Mouse (Mus musculus) hindbrain, postnatal 0 days (tissue): Measurements from ENCODE around the gene St8sia1. TPM values are rescaled to one million over a fixed set of nuclear protein-coding genes. Genes with fewer than 3 reads are reported as not detected.

Experiments
- ATAC-seq: fragments of 200-750 bp; cut with Nextera tagmentation; 2 replicates; pipeline ENCODE4 v1.8.0; 2017; ENCODE audit warnings: mild to moderate bottlenecking, moderate TSS enrichment, moderate library complexity
- DNase-seq: peaks from one replicate; pipeline ENCODE4 v3.0.0-alpha.2; 2015; ENCODE audit warnings: low spot score
- H3K27ac ChIP-seq: fragments of 300-500 bp; sonication (generic); 2 replicates; pipeline ENCODE4 v1.5.1; 2014; ENCODE audit warnings: mild to moderate bottlenecking
- H3K27me3 ChIP-seq: fragments of 300-500 bp; sonication (generic); 2 replicates; pipeline ENCODE4 v1.6.1; 2014; ENCODE audit warnings: low read length, mixed read lengths; ENCODE audit not compliant: insufficient read depth
- H3K36me3 ChIP-seq: fragments of 300-500 bp; sonication (generic); 2 replicates; pipeline ENCODE4 v1.6.1; 2014; ENCODE audit warnings: low read length, mixed read lengths; ENCODE audit not compliant: insufficient read depth
- H3K4me1 ChIP-seq: fragments of 300-500 bp; sonication (generic); 2 replicates; pipeline ENCODE4 v1.6.1; 2014; ENCODE audit warnings: antibody characterized with exemption, low read length, mixed read lengths; ENCODE audit not compliant: insufficient read depth
- H3K4me2 ChIP-seq: fragments of 300-500 bp; sonication (generic); 2 replicates; pipeline ENCODE4 v1.6.1; 2014; ENCODE audit warnings: low read depth, mild to moderate bottlenecking, low read length, moderate library complexity, mixed read lengths
- H3K4me3 ChIP-seq: fragments of 300-500 bp; sonication (generic); 2 replicates; pipeline ENCODE4 v1.5.1; 2014; ENCODE audit warnings: low read length
- H3K9ac ChIP-seq: fragments of 300-500 bp; sonication (generic); replicated peaks from 2 replicates; pipeline ENCODE4 v1.6.1; 2014; ENCODE audit warnings: mild to moderate bottlenecking, low read length, moderate library complexity, mixed read lengths
- H3K9me3 ChIP-seq: fragments of 300-500 bp; sonication (generic); 2 replicates; pipeline ENCODE4 v1.6.1; 2016; ENCODE audit warnings: low read length, mixed read lengths
- CTCF ChIP-seq: IDR thresholded peaks from 2 replicates; pipeline ENCODE4 v1.5.1; 2016; ENCODE audit warnings: antibody characterized with exemption, control low read depth, low read depth
- WGBS: fragments of 180-500 bp; shearing (Covaris S2); extraction: QIAGEN DNeasy Blood & Tissue Kit; methylation state at CpG from one replicate; pipeline ENCODE4 v1.1.7; 2014; 5-methylcytosine and 5-hydroxymethylcytosine counted together
- polyA plus RNA-seq: library from polyadenylated mRNA; unstranded; fragments of >200 nt; fragmentation: Nextera tagmentation; extraction: Ambion mirVana; gene quantifications from 2 replicates; pipeline ENCODE4 v1.2.1, GENCODE M21; 2015
- total RNA-seq: library from RNA; depleted of rRNA; stranded (reverse); fragments of >200 nt; gene quantifications from 2 replicates; pipeline ENCODE4 v1.2.3, GENCODE M21; 2014

St8sia1 gene
- total and polyA plus RNA-seq, 2 experiments from 2014 or later = 3.7 to 18.0 TPM

- no peaks in the 10 kb centered on the region for H3K9me3 ChIP-seq
- DNase-seq (no peak), ATAC-seq (no peak)
- H3K4me3 ChIP-seq = no peak overlapping the region
- TF ChIP-seq CTCF = no peak
- no peaks in the 10 kb centered on the region for H3K36me3 ChIP-seq
- no peak overlapping the region for H3K9ac ChIP-seq
- no peaks in the 10 kb centered on the region for H3K27me3 ChIP-seq
- H3K4me2 ChIP-seq = no peak overlapping the region
- no peak overlapping the region for H3K27ac ChIP-seq
- peaks cover 15% of the 10 kb centered on the region; the same call in 1 of the 2 replicates for H3K4me1 ChIP-seq
These were observed 26.2 kb downstream of the St8sia1 start for GRCm38 (mm10) chr6:142938074-142938473.

- no peak for DNase-seq
- 88% methylated on average over 6 of the region's 6 CpGs for WGBS
These were observed 31.7 kb downstream of the St8sia1 start for GRCm38 (mm10) chr6:142932582-142932981.

GRCm38 (mm10) chr6:142932144-142932543 lies 32.1 kb downstream of the St8sia1 start:
- Histone ChIP-seq H3K27me3 (no peaks in the 10 kb centered on the region), H3K9me3 (no peaks in the 10 kb centered on the region), H3K4me3 (no peak overlapping the region), H3K36me3 (no peaks in the 10 kb centered on the region), H3K9ac (no peak overlapping the region), H3K4me2 (no peak overlapping the region), H3K4me1 (no peaks in the 10 kb centered on the region), H3K27ac (no peak overlapping the region; the same call in 1 of the 2 replicates)
- TF ChIP-seq CTCF = no peak
- DNase-seq (no peak), ATAC-seq (no peak)
- WGBS = 85% methylated on average over 9 of the region's 9 CpGs

More at GRCm38 (mm10) chr6:142932582-142932981, 31.7 kb downstream of the St8sia1 start:
- no peak for TF ChIP-seq CTCF
- no peaks in the 10 kb centered on the region for H3K9me3 ChIP-seq
- H3K36me3 ChIP-seq = no peaks in the 10 kb centered on the region
- no peak overlapping the region for H3K4me3 ChIP-seq
- H3K27ac ChIP-seq = no peak overlapping the region
- H3K4me2 ChIP-seq = no peak overlapping the region
- H3K27me3 ChIP-seq = no peaks in the 10 kb centered on the region
- no peaks in the 10 kb centered on the region for H3K4me1 ChIP-seq
- no peak overlapping the region for H3K9ac ChIP-seq
- ATAC-seq = no peak

- Histone ChIP-seq H3K4me2 (no peak overlapping the region), H3K4me3 (no peak overlapping the region), H3K9me3 (no peaks in the 10 kb centered on the region), H3K9ac (no peak overlapping the region), H3K36me3 (no peaks in the 10 kb centered on the region), H3K27ac (peak overlapping the region; percentile 32; the same call in 1 of the 2 replicates), H3K27me3 (no peaks in the 10 kb centered on the region), H3K4me1 (no peaks in the 10 kb centered on the region)
- DNase-seq (no peak), ATAC-seq (no peak)
- 75% methylated on average over 16 of the region's 16 CpGs for WGBS
- no peak for TF ChIP-seq CTCF
These were observed 35.5 kb downstream of the St8sia1 start for GRCm38 (mm10) chr6:142928551-142929309.

- H3K27me3 ChIP-seq = no peaks in the 10 kb centered on the region
These were observed 37.2 kb downstream of the St8sia1 start for GRCm38 (mm10) chr6:142926901-142927605.

GRCm38 (mm10) chr6:142925921-142926320 lies 38.3 kb downstream of the St8sia1 start:
- H3K36me3 ChIP-seq = no peaks in the 10 kb centered on the region
- H3K4me1 ChIP-seq = no peaks in the 10 kb centered on the region
- no peak overlapping the region for H3K4me3 ChIP-seq
- no peak for ATAC-seq
- TF ChIP-seq CTCF = no peak
- no peak overlapping the region for H3K9ac ChIP-seq
- no peaks in the 10 kb centered on the region for H3K9me3 ChIP-seq
- no peak for DNase-seq
- H3K27ac ChIP-seq = no peak overlapping the region
- H3K27me3 ChIP-seq = no peaks in the 10 kb centered on the region
- no peak overlapping the region for H3K4me2 ChIP-seq
- 57% methylated on average over 5 of the region's 5 CpGs for WGBS

More at GRCm38 (mm10) chr6:142926901-142927605, 37.2 kb downstream of the St8sia1 start:
- 92% methylated on average over 9 of the region's 9 CpGs for WGBS
- Histone ChIP-seq H3K36me3 (no peaks in the 10 kb centered on the region), H3K4me2 (no peak overlapping the region), H3K4me3 (no peak overlapping the region), H3K27ac (no peak overlapping the region), H3K9me3 (no peaks in the 10 kb centered on the region), H3K4me1 (no peaks in the 10 kb centered on the region), H3K9ac (no peak overlapping the region)
- no peak for TF ChIP-seq CTCF
- DNase-seq (no peak), ATAC-seq (no peak)
